Mouse (Mus musculus) hindbrain, embryonic 12.5 days (tissue): ENCODE measurements around the gene Gata2. TPM values are rescaled to one million over a fixed set of nuclear protein-coding genes. Genes with fewer than 3 reads are reported as not detected.
A peak's percentile ranks its signal among the peaks of the same experiment; 100 is the strongest.
"Not testable (repeated sequence)": the region's sequence is repeated elsewhere in the genome, so short reads cannot be mapped to it uniquely, and the experiment has no call there.

ENCODE experiments used
- ATAC-seq: fragments of 200-750 bp; cut with Nextera tagmentation; 2 replicates; pipeline ENCODE4 v1.8.0; 2017; ENCODE audit warnings: moderate TSS enrichment; ENCODE audit not compliant: low FRiP score
- H3K27ac ChIP-seq: fragments of 300-500 bp; sonication (generic); 2 replicates; pipeline ENCODE4 v1.5.1; 2016; ENCODE audit warnings: mild to moderate bottlenecking
- H3K27me3 ChIP-seq: fragments of 300-500 bp; sonication (generic); 2 replicates; pipeline ENCODE4 v1.6.1; 2016; ENCODE audit warnings: mild to moderate bottlenecking
- H3K36me3 ChIP-seq: fragments of 300-500 bp; sonication (generic); 2 replicates; pipeline ENCODE4 v1.6.1; 2016; ENCODE audit warnings: mild to moderate bottlenecking
- H3K4me1 ChIP-seq: fragments of 300-500 bp; sonication (generic); 2 replicates; pipeline ENCODE4 v1.6.1; 2016
- H3K4me2 ChIP-seq: fragments of 300-500 bp; sonication (generic); replicated peaks from 2 replicates; pipeline ENCODE4 v1.6.1; 2016; ENCODE audit warnings: mild to moderate bottlenecking
- H3K4me3 ChIP-seq: fragments of 300-500 bp; sonication (generic); 2 replicates; pipeline ENCODE4 v1.5.1; 2016; ENCODE audit warnings: mild to moderate bottlenecking
- H3K9ac ChIP-seq: fragments of 300-500 bp; sonication (generic); 2 replicates; pipeline ENCODE4 v1.6.1; 2016; ENCODE audit warnings: mild to moderate bottlenecking, moderate library complexity
- H3K9me3 ChIP-seq: fragments of 300-500 bp; sonication (generic); replicated peaks from 2 replicates; pipeline ENCODE4 v1.6.1; 2016; ENCODE audit warnings: mild to moderate bottlenecking
- WGBS: fragments of 180-500 bp; shearing (Covaris S2); methylation state at CpG from one replicate; pipeline ENCODE4 v1.1.7; 2016; 5-methylcytosine and 5-hydroxymethylcytosine counted together
- polyA plus RNA-seq: library from polyadenylated mRNA; unstranded; fragments of >200 nt; fragmentation: Nextera tagmentation; extraction: Ambion mirVana; gene quantifications from 2 replicates; pipeline ENCODE4 v1.2.1, GENCODE M21; 2016

Gata2 gene
- polyA plus RNA-seq, result 29.4 and 43.6 TPM in 2 replicates

DNA sequence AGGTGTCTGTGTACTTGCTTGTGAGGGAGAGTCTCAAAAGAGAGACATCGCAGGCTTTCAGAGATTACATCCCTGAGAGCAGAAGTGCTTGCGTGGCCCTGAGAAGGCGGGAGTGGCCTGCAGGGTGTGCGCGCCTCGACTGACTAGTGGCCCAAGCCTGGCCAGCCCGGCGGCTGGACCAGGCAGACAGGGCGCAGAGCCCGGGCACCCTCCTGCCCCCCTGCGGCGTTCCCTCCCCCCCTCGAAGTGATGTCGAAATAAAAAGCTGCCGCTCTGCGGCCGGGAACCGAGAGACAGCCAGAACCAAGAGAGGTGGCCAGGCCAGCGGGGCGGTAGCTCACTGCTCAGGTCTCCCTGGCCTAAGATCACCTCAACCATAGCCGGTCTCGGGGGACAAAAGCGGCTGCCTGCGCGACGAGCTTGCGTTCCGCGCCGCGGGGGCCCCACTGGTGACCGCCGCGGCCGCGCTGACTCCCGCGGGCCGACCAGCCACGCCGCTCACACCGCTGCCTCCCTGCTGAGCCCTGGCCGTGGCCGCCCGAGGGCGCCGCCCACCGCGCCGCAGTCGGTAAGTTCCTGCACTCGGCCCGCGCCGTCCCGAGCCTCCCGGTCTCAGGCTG is at the start of gene Gata2:
Gata2 (plus strand) TSS at position 459 of the 620 bp plus-strand sequence.
- H3K36me3 ChIP-seq, result no peaks in the 10 kb centered on the region
- H3K4me1 ChIP-seq, result peaks cover 46% of the 10 kb centered on the region
- H3K9ac ChIP-seq, result peak within 1 kb of the TSS; percentile 53
- H3K27me3 ChIP-seq, result peaks cover 99% of the 10 kb centered on the region
- no peaks in the 10 kb centered on the region for H3K9me3 ChIP-seq
- 1% methylated on average over 54 of the region's 57 CpGs for WGBS
- H3K4me2 ChIP-seq, result peak within 1 kb of the TSS; percentile 60
- H3K4me3 ChIP-seq, result peak within 1 kb of the TSS; percentile 36
- ATAC-seq, result no peak
- H3K27ac ChIP-seq, result peak within 1 kb of the TSS; percentile 53

DNA sequence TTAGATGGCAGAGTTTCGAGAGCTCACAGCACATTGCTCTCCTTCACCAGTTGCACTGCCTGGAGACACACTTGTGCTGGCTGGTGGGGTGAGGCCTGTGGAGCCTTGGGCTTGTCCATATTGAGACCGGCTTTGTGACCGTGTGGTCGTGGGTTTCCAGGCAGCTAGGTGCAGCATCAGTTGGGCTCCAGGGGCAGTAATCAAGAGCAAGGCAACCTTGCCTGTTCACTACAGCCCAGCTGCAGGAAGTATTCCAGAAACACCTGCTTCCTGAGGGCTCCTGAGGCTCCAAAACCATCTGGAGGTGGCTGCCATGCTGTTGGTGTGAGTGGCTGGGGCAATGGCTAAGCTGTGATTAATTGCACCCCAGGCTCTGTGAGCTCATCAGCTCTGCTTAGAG is 47.9 kb upstream of the Gata2 start:
- Histone ChIP-seq H3K27me3 (no peaks in the 10 kb centered on the region; the same call in 1 of the 2 replicates), H3K4me1 (0 out of 2 replicates have a peak, but pooled peaks cover 2% of the 10 kb centered on the region), H3K4me3 (no peak overlapping the region), H3K36me3 (no peaks in the 10 kb centered on the region), H3K9ac (no peak overlapping the region), H3K9me3 (no peaks in the 10 kb centered on the region), H3K27ac (no peak overlapping the region), H3K4me2 (no peak overlapping the region)
- ATAC-seq, result no peak
- 74% methylated on average over 4 of the region's 4 CpGs for WGBS

- ATAC-seq, result no peak
- no peak overlapping the region for H3K9ac ChIP-seq
- no peak overlapping the region for H3K27ac ChIP-seq
- no peaks in the 10 kb centered on the region for H3K9me3 ChIP-seq
- H3K4me3 ChIP-seq, result no peak overlapping the region
- H3K4me1 ChIP-seq, result 0 out of 2 replicates have a peak, but pooled peaks cover 2% of the 10 kb centered on the region
- no peak overlapping the region for H3K4me2 ChIP-seq
- WGBS, result 76% methylated on average over 8 of the region's 8 CpGs
- no peaks in the 10 kb centered on the region; the same call in 1 of the 2 replicates for H3K27me3 ChIP-seq
- no peaks in the 10 kb centered on the region for H3K36me3 ChIP-seq
Observed at GRCm38 (mm10) chr6:88146576-88146975, 47.1 kb upstream of the Gata2 start.

GRCm38 (mm10) chr6:88147411-88148003 is 46.2 kb upstream of the Gata2 start:
- no peak overlapping the region for H3K4me2 ChIP-seq
- H3K27me3 ChIP-seq, result no peaks in the 10 kb centered on the region; the same call in 1 of the 2 replicates
- peak overlapping the region; percentile 10; the same call in 1 of the 2 replicates for H3K9ac ChIP-seq
- H3K27ac ChIP-seq, result no peak overlapping the region
- 78% methylated on average over 16 of the region's 16 CpGs for WGBS
- no peaks in the 10 kb centered on the region for H3K36me3 ChIP-seq
- ATAC-seq, result no peak
- no peak overlapping the region for H3K4me3 ChIP-seq
- 0 out of 2 replicates have a peak, but pooled peaks cover 2% of the 10 kb centered on the region for H3K4me1 ChIP-seq
- no peaks in the 10 kb centered on the region for H3K9me3 ChIP-seq

DNA sequence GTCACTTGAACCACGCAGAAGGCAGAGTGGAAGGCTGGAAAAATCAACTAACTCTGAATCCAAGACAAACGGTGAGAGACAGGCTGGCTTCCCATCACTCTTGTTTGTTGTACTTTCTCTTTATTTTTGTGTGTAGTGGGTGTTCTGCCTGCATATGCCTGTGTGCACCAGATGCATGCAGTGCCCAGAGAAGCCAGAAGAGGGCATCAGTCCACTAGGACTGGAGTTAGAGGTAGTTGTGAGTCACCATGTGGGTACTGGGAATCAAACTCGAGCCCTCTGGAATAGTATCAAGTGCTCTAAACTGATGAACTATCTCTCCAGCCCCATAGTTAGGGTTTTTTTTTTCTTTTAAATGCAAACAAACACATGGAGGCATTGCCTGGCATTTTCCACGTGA is 42.4 kb upstream of the Gata2 start:
- H3K4me3 ChIP-seq, result no peak overlapping the region
- WGBS, result 78% methylated on average over 4 of the region's 4 CpGs
- no peak overlapping the region for H3K4me2 ChIP-seq
- no peak overlapping the region for H3K9ac ChIP-seq
- H3K27ac ChIP-seq, result no peak overlapping the region
- ATAC-seq, result no peak
- no peaks in the 10 kb centered on the region for H3K4me1 ChIP-seq
- no peaks in the 10 kb centered on the region for H3K9me3 ChIP-seq
- H3K27me3 ChIP-seq, result no peaks in the 10 kb centered on the region; the same call in 1 of the 2 replicates
- no peaks in the 10 kb centered on the region for H3K36me3 ChIP-seq

- H3K27ac ChIP-seq, result no peak overlapping the region
- H3K4me1 ChIP-seq, result no peaks in the 10 kb centered on the region
- H3K27me3 ChIP-seq, result no peaks in the 10 kb centered on the region; the same call in 1 of the 2 replicates
- no peak overlapping the region for H3K4me3 ChIP-seq
- 87% methylated on average over 14 of the region's 14 CpGs for WGBS
- no peak for ATAC-seq
- no peaks in the 10 kb centered on the region for H3K36me3 ChIP-seq
- no peak overlapping the region for H3K9ac ChIP-seq
- H3K4me2 ChIP-seq, result no peak overlapping the region
- no peaks in the 10 kb centered on the region for H3K9me3 ChIP-seq
Observed at GRCm38 (mm10) chr6:88152127-88152705, 41.5 kb upstream of the Gata2 start.

DNA sequence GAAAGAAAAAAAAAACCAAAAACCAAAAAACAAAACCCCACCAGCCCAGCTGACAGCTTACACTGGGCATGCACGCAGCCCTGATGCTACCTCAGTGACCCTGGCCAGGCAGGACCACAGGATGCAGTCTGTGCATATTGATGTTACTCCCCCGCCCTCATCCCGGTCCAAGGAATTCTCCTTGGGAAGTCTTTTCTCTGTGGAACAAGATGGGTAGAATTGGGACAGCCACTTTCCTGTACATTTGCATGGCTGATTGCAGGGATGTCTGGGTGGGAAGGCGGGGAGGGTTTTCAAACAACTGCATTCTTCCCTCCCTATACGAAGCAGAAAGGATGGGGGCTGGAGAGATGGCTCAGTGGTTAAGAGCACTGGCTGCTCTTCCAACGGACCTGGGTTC is 40.7 kb upstream of the Gata2 start:
- H3K4me3 ChIP-seq, result no peak overlapping the region
- H3K9ac ChIP-seq, result no peak overlapping the region
- H3K27ac ChIP-seq, result no peak overlapping the region
- no peaks in the 10 kb centered on the region for H3K4me1 ChIP-seq
- no peak overlapping the region for H3K4me2 ChIP-seq
- no peaks in the 10 kb centered on the region; the same call in 1 of the 2 replicates for H3K27me3 ChIP-seq
- no peaks in the 10 kb centered on the region for H3K9me3 ChIP-seq
- H3K36me3 ChIP-seq, result no peaks in the 10 kb centered on the region
- ATAC-seq, result no peak
- 79% methylated on average over 6 of the region's 6 CpGs for WGBS

DNA sequence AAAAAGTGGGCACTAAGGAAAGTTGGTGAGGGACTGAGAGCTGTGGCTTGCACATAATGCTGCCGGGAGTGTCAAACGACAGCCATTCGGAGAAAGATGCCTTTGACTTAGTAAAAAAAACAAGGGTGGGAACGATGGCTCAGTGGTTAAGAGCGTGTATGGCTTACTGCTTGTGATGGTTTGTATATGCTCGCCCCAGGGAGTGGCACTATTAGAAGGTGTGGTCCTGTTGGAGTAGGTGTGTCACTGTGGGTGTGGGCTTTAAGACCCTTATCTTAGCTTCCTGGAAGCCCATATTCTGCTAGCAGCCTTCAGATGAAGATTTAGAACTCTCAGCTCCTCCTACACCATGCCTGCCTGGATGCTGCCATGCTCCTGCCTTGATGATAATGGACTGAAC is 38.1 kb upstream of the Gata2 start:
- not testable (repeated sequence) for H3K27ac ChIP-seq, H3K4me3 ChIP-seq, H3K9me3 ChIP-seq, ATAC-seq, H3K27me3 ChIP-seq, H3K4me1 ChIP-seq, H3K36me3 ChIP-seq, H3K4me2 ChIP-seq, H3K9ac ChIP-seq
- WGBS, result 94% methylated on average over 6 of the region's 6 CpGs

DNA sequence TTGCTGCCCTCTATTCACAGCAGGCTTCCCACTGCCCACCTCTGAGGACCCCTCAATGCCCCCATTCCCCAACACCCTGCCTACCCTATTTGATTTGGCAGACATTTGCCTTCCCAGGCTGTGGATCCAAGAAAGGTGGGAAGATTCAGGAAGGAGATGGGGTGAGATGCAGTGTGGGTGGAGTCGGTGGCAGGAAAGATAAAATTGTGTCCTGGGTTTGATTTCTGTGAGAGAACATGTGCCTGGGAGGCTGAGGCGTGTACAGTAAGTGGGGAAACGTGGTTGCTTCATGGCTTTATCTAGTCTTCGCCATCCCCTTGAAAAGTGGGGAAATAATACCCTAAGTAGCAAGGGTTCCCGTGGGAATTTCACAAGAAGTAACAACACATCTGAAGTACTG is 34.9 kb upstream of the Gata2 start:
- H3K4me2 ChIP-seq, result no peak overlapping the region
- H3K27ac ChIP-seq, result no peak overlapping the region
- ATAC-seq, result no peak
- WGBS, result 84% methylated on average over 5 of the region's 5 CpGs
- H3K9ac ChIP-seq, result no peak overlapping the region
- no peak overlapping the region for H3K4me3 ChIP-seq
- H3K4me1 ChIP-seq, result no peaks in the 10 kb centered on the region
- no peaks in the 10 kb centered on the region for H3K36me3 ChIP-seq
- H3K27me3 ChIP-seq, result no peaks in the 10 kb centered on the region
- H3K9me3 ChIP-seq, result no peaks in the 10 kb centered on the region

- H3K9me3 ChIP-seq, result no peaks in the 10 kb centered on the region
- H3K27me3 ChIP-seq, result no peaks in the 10 kb centered on the region
- no peak for ATAC-seq
- no peaks in the 10 kb centered on the region for H3K4me1 ChIP-seq
- no peak overlapping the region for H3K9ac ChIP-seq
- no peak overlapping the region for H3K4me3 ChIP-seq
- 93% methylated on average over 9 of the region's 9 CpGs for WGBS
- no peak overlapping the region for H3K27ac ChIP-seq
- H3K4me2 ChIP-seq, result no peak overlapping the region
- no peaks in the 10 kb centered on the region for H3K36me3 ChIP-seq
Observed at GRCm38 (mm10) chr6:88166054-88166453, 27.6 kb upstream of the Gata2 start.

DNA sequence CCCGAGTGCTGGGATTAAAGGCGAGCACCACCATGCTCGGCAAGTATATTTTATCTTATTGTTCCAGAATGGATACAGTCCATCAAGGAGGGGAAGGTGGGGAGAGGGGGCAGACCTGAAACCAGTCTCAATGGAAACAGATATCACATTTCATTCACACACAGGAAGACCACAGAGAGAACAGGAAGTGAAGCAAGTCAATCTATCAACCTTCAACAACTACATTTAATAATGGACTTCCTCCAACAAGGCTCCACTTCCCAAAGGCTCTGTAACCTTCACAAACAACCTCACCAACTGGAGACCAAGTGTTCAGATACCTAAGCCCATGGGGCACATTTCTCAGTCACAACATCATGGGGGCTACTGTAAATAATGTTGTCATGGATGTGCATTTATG is 19.5 kb upstream of the Gata2 start:
- Histone ChIP-seq H3K4me3 (no peak overlapping the region), H3K9ac (no peak overlapping the region), H3K4me2 (no peak overlapping the region), H3K9me3 (0 out of 2 replicates have a peak, but pooled peaks cover 4% of the 10 kb centered on the region), H3K36me3 (no peaks in the 10 kb centered on the region), H3K4me1 (no peaks in the 10 kb centered on the region), H3K27ac (no peak overlapping the region), H3K27me3 (no peaks in the 10 kb centered on the region)
- 92% methylated on average over 3 of the region's 3 CpGs for WGBS
- ATAC-seq, result no peak

- ATAC-seq, result no peak
- Histone ChIP-seq H3K27me3 (no peaks in the 10 kb centered on the region), H3K4me2 (no peak overlapping the region), H3K9ac (no peak overlapping the region), H3K27ac (no peak overlapping the region), H3K36me3 (no peaks in the 10 kb centered on the region), H3K9me3 (0 out of 2 replicates have a peak, but pooled peaks cover 4% of the 10 kb centered on the region), H3K4me1 (no peaks in the 10 kb centered on the region), H3K4me3 (no peak overlapping the region)
- WGBS, result 90% methylated on average over 2 of the region's 2 CpGs
Observed at GRCm38 (mm10) chr6:88174676-88175075, 19.0 kb upstream of the Gata2 start.
